ENCODE assay signal across 8 mouse cellular contexts in genomic region chr6:89242371-89243288, GRCm38 (mm10).
A peak's percentile ranks its signal among the peaks of the same experiment; 100 is the strongest.
DNase-seq lines count a peak whose midpoint lies in the region; ATAC-seq and TF ChIP-seq lines count a peak whose summit lies in the region.

No protein-coding gene starts in this region.

- peak; percentile 19; the same call in 1 of the 2 replicates for TF ChIP-seq CTCF in intestine, postnatal 0 days (IDR thresholded peaks at IDR 0.05; ENCODE audit: low read depth)

- no peaks in the 10 kb centered on the region for H3K4me1 ChIP-seq in intestine, postnatal 0 days (replicated peaks; ENCODE audit: control insufficient read depth, insufficient read depth, low read length)
- H3K4me1 ChIP-seq in midbrain, embryonic 12.5 days: peaks cover 47% of the 10 kb centered on the region

- H3K4me2 ChIP-seq in intestine, postnatal 0 days (replicated peaks; ENCODE audit: low read depth): no peak overlapping the region
- no peak overlapping the region for H3K4me2 ChIP-seq in midbrain, embryonic 12.5 days (replicated peaks)

- 32% methylated on average over 18 of the region's 18 CpGs for WGBS in intestine, postnatal 0 days
- 16% methylated on average over 18 of the region's 18 CpGs for WGBS in midbrain, embryonic 12.5 days

- no peaks in the 10 kb centered on the region for H3K36me3 ChIP-seq in intestine, postnatal 0 days (ENCODE audit: control insufficient read depth, insufficient read depth)
- no peaks in the 10 kb centered on the region for H3K36me3 ChIP-seq in midbrain, embryonic 12.5 days

- peak; percentile 79 for DNase-seq in testis, postnatal 10 days (ENCODE audit: low spot score)
- no peak for DNase-seq in testis, postnatal 14 days (ENCODE audit: low spot score)
- peak; percentile 74 for DNase-seq in embryo, embryonic 10.5 days (ENCODE audit: low spot score)
- DNase-seq in T-cell, adult 2 months (ENCODE audit: low spot score): no peak
- no peak for DNase-seq in cerebellum, adult 9-10 months
- no peak for DNase-seq in layer of hippocampus, adult 11-12 months (ENCODE audit: low spot score)

- H3K9ac ChIP-seq in intestine, postnatal 0 days (ENCODE audit: low read depth, low read length): no peak overlapping the region
- H3K9ac ChIP-seq in midbrain, embryonic 12.5 days (replicated peaks): no peak overlapping the region

- no peak overlapping the region for H3K4me3 ChIP-seq in intestine, postnatal 0 days (ENCODE audit: low read depth, low read length)
- H3K4me3 ChIP-seq in midbrain, embryonic 12.5 days: no peak overlapping the region

- no peak for ATAC-seq in intestine, postnatal 0 days
- ATAC-seq in midbrain, embryonic 12.5 days (ENCODE audit: low FRiP score, low read depth): peak; percentile 70

- H3K27ac ChIP-seq in intestine, postnatal 0 days (ENCODE audit: low read depth, low read length): no peak overlapping the region
- peak overlapping the region; percentile 64 for H3K27ac ChIP-seq in midbrain, embryonic 12.5 days (replicated peaks)

- H3K27me3 ChIP-seq in intestine, postnatal 0 days (replicated peaks; ENCODE audit: control insufficient read depth, insufficient read depth, low read length): no peaks in the 10 kb centered on the region
- peaks cover 3% of the 10 kb centered on the region; the same call in 1 of the 2 replicates for H3K27me3 ChIP-seq in midbrain, embryonic 12.5 days

- H3K9me3 ChIP-seq in intestine, postnatal 0 days (ENCODE audit: control insufficient read depth): no peaks in the 10 kb centered on the region
- no peaks in the 10 kb centered on the region for H3K9me3 ChIP-seq in midbrain, embryonic 12.5 days

Comparison
In these comparisons a context has a peak if more than half of its experiments do, and no peak if none do; other contexts are left out.
1. DNase-seq: peak in testis, postnatal 10 days (single experiment) and embryo, embryonic 10.5 days (single experiment); none in testis, postnatal 14 days (single experiment), T-cell, adult 2 months (single experiment), cerebellum, adult 9-10 months (single experiment) and layer of hippocampus, adult 11-12 months (single experiment).